Mouse (Mus musculus) 3134 (cell line): ENCODE data around the gene Cmtm4.

Experiments used
- DNase-seq: peaks from one replicate; pipeline ENCODE4 v3.0.0-alpha.2; 2011; ENCODE audit warnings: low spot score; ENCODE audit not compliant: insufficient read length; ENCODE audit errors: extremely low read depth

The Cmtm4 gene

GRCm38 (mm10) chr8:104395703-104396357, at the start of gene Cmtm4:
TSS of gene Cmtm4 (minus strand) at chr8:104395807.
- peak; percentile 50 for DNase-seq

- DNase-seq, result no peak
These were observed 49.6 kb upstream of the Cmtm4 start for GRCm38 (mm10) chr8:104445248-104445647.

- no peak for DNase-seq
These were observed 47.6 kb upstream of the Cmtm4 start for GRCm38 (mm10) chr8:104443125-104443679.

- peak; percentile 87 for DNase-seq
These were observed 46.9 kb upstream of the Cmtm4 start, which contains the start of gene Dync1li2 for GRCm38 (mm10) chr8:104442299-104443124. TSS of gene Dync1li2 (minus strand) at chr8:104443047.

- DNase-seq, result no peak
These were observed 46.0 kb upstream of the Cmtm4 start for GRCm38 (mm10) chr8:104441613-104442012.

GRCm38 (mm10) chr8:104439461-104439860, 43.9 kb upstream of the Cmtm4 start:
- DNase-seq, result no peak

GRCm38 (mm10) chr8:104437494-104438135, 42.0 kb upstream of the Cmtm4 start:
- DNase-seq, result no peak

- no peak for DNase-seq
These were observed 41.0 kb upstream of the Cmtm4 start for GRCm38 (mm10) chr8:104436591-104436990.

- peak; percentile 92 for DNase-seq
These were observed 40.4 kb upstream of the Cmtm4 start for GRCm38 (mm10) chr8:104436038-104436437.

- DNase-seq, result no peak
These were observed 39.3 kb upstream of the Cmtm4 start for GRCm38 (mm10) chr8:104434826-104435354.

GRCm38 (mm10) chr8:104434275-104434674, 38.7 kb upstream of the Cmtm4 start:
- DNase-seq, result peak; percentile 43

- DNase-seq, result no peak
These were observed 37.7 kb upstream of the Cmtm4 start for GRCm38 (mm10) chr8:104433191-104433842.

GRCm38 (mm10) chr8:104432656-104433055, 37.0 kb upstream of the Cmtm4 start:
- no peak for DNase-seq

- no peak for DNase-seq
These were observed 34.6 kb upstream of the Cmtm4 start for GRCm38 (mm10) chr8:104430230-104430629.

GRCm38 (mm10) chr8:104427703-104428102, 32.1 kb upstream of the Cmtm4 start:
- no peak for DNase-seq

GRCm38 (mm10) chr8:104422313-104422712, 26.7 kb upstream of the Cmtm4 start:
- no peak for DNase-seq

GRCm38 (mm10) chr8:104416022-104416421, 20.4 kb upstream of the Cmtm4 start:
- DNase-seq, result no peak

- no peak for DNase-seq
These were observed 18.6 kb upstream of the Cmtm4 start for GRCm38 (mm10) chr8:104414204-104414603.

- no peak for DNase-seq
These were observed 18.2 kb upstream of the Cmtm4 start for GRCm38 (mm10) chr8:104413770-104414169.

GRCm38 (mm10) chr8:104412805-104413532, 17.4 kb upstream of the Cmtm4 start:
- no peak for DNase-seq
